Mouse (Mus musculus) splenic B cell, adult 2 months (primary cell): Measurements from ENCODE around the gene Socs2.
A peak's percentile ranks its signal among the peaks of the same experiment; 100 is the strongest.

Experiments used
- DNase-seq: peaks from one replicate; pipeline ENCODE4 v3.0.0-alpha.2; 2011; ENCODE audit warnings: low read depth, low spot score
- H3K27me3 ChIP-seq: 2 replicates; pipeline ENCODE4 v1.6.1; 2012; ENCODE audit warnings: mild to moderate bottlenecking, low read length, moderate library complexity, mixed read lengths; ENCODE audit not compliant: control insufficient read depth, poor library complexity, insufficient read depth, severe bottlenecking
- H3K36me3 ChIP-seq: 2 replicates; pipeline ENCODE4 v1.6.1; 2012; ENCODE audit warnings: mild to moderate bottlenecking, low read length, moderate library complexity, mixed read lengths; ENCODE audit not compliant: control insufficient read depth, poor library complexity, insufficient read depth, severe bottlenecking

Gene Socs2

DNA sequence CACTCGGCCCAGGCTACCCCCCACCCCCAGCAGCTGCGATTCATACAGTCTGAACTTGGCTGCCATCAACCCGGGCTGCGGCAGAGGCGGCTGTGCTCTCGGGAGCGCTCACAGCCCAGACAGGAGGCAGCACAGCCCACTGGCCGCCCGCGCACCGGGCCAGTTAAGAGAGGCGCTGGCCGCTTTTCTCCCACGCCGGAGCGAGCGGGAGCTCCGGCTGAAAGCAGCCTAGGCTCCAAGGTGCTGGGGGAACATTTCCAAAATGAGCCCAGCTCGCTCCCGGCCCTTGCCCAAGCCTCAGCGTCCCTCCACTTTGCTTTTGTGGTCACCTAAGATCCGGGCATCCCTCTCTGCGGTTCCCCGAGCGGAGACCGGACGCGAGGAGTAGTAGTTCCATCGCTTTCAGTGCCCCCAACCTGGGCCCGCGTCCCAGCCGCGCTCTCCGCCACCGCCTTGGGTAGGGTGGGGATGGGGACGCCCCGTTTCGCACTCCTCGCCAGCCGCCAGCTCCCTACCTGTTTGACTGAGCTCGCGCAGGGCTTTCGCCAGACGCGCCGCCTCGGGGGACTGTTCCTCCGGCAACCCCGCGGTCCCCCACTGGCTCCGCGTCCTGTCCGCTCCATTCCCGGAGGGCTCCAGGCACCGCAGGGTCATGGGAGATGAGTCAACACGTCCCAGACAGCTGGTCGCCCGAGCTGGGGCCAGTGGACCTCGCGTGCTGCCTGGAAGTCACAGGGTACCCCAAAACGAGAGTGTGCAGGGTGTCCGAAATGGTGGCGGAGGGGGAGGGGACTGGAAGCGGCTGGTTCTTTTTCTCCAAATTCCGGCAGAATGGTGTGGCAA is 2.4 kb downstream of the Socs2 start:
- Histone ChIP-seq H3K36me3 (no peaks in the 10 kb centered on the region), H3K27me3 (0 out of 2 replicates have a peak, but pooled peaks cover 4% of the 10 kb centered on the region)
- peak; percentile 43 for DNase-seq

DNA sequence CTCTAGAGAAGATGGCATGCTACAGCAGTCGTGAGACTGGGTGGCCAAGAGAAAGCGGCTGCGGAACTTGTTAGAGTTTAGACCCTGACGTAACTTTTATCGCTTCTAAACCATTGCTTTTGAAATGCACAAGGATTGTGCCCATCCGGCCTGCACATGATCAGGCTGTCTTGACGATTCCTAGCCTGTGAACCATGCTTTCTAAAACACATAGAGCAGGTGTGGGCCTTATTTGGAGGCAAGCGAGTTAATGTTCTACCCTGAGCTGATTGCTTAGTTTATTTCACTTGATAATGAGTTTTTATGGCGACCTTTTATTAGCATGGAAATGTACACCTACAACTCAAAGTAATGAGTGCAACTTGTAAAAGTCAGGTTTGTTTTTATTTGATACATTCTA is 5.8 kb downstream of the Socs2 start:
- Histone ChIP-seq H3K36me3 (no peaks in the 10 kb centered on the region), H3K27me3 (0 out of 2 replicates have a peak, but pooled peaks cover 4% of the 10 kb centered on the region)
- no peak for DNase-seq

DNA sequence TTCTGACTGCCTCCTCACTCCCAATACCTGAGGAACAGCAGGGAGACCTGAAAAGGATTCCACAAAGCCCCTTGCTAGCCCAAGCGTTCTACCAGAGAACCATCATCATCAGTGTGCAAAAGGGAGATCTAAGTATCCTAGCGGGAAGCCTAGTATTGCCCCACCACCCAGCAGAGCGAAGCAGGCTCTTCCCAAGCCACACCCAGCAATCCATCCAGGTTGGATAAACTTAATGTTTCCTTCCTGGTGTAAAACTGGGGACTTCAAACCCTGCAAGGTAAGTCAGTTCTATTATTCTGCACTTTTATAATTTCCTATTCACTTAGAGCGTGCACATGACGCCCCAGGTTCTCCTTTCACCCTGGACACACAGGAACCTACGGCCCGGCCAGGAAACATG is 6.3 kb downstream of the Socs2 start:
- no peak for DNase-seq
- H3K27me3 ChIP-seq = no peaks in the 10 kb centered on the region

DNA sequence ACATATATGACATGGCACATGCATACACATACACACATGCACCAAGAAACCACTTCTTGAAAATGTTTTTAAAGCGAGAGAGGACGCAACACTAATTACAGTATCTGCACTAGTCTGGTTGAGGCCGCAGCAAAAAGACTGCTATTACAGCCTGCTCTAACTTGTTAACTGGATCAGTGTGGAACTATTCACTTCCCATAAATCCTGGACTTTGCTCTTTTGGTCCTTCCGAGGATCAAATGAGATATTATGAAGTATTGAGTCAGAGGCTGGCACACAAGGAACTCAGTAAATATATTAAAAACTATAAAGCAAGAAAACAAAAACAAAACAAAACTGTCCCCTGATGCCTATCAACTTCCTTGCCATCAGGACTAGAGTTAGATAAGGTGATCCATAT is 6.8 kb downstream of the Socs2 start:
- Histone ChIP-seq H3K36me3 (no peaks in the 10 kb centered on the region), H3K27me3 (no peaks in the 10 kb centered on the region)
- no peak for DNase-seq

More for the DNA sequence above, 6.3 kb downstream of the Socs2 start:
- H3K36me3 ChIP-seq = no peaks in the 10 kb centered on the region

DNA sequence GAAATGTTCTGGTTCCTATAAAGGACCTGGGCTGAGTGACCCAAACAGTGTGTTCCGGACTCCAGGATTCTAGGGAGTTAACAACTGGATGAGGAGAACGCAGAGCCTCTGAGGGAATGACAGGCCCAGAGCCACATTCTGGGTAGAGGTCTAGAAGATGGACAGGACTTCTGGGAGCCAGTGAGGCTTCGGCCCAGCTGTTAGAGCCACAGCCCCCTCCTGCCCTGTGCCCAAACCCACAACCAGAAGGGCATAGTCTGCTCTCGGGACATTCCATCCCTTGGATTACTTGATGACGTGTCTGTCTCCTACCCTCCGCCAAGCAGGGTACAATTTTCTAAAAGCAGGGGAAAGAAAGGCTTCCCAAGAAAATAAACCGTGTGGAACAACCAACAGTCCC is 7.8 kb downstream of the Socs2 start:
- DNase-seq = no peak
- no peaks in the 10 kb centered on the region for H3K27me3 ChIP-seq
- H3K36me3 ChIP-seq = no peaks in the 10 kb centered on the region

DNA sequence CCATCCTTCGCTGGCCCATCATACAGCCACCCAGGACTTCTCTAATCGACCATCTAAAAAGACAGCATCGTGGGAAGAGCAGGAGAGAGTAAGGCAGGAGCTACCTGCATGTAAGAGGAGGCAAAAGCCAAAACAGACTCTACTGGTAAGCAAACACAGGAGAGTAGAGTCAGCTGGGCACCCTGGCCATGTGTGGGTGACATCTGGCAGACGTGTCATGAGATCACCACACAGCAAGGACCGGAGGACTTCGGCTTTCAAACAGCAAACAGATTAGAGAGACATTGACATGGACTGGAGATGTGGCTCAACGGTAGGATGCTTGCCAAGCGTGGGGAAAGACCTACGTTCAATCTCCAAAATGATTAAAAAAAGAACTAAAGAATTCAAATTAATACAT is 8.5 kb downstream of the Socs2 start:
- H3K36me3 ChIP-seq = no peaks in the 10 kb centered on the region
- no peak for DNase-seq
- no peaks in the 10 kb centered on the region for H3K27me3 ChIP-seq

DNA sequence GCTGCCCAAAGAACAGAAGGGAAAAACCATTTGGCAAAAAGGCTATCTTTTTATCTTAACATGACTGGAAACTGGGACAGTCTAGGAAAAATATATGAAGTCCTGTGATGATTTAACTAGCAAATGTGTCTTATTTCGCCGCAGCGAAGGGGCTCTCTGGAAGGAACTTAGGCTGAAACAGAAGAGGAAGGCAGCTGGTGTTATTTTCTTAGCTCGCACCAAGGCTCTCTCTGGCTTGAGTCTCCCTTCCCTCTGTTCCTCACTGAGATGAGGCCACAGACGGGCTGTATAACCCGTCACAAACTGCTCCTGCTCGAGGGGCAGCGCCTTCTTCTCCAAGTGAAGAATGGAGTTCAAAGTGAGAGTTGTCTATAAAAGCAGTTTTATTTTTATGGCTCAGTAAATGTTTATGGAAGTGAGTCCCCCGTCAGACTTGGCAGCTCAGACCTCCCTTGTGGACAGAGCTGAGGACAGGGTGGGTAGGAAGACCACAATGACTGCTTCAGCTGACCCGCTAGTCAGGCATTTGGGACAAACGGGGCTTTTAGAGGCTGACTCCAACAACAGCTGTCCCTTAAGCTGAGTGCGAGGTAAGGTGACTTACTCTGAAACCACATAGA is 9.3 kb downstream of the Socs2 start:
- Histone ChIP-seq H3K36me3 (no peaks in the 10 kb centered on the region), H3K27me3 (no peaks in the 10 kb centered on the region)
- DNase-seq = no peak

DNA sequence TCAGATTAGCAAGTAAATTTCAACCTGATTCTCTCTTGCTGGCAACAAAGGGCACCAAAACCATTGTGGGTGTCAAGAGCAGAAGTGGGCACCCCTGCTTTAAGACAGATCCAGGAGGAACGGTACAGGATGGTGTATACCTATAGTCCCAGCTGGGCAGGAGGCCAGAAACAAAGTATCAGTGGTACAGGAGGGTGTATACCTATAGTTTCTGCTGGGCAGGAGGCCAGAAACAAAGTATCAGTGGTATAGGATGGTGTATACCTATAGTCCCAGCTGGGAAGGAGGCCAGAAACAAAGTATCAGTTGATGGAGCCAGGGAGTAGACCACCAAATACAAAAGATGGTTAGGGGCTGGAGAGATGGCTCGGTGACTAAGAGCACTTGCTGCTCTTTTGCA is 12.2 kb downstream of the Socs2 start:
- Histone ChIP-seq H3K36me3 (no peaks in the 10 kb centered on the region), H3K27me3 (no peaks in the 10 kb centered on the region)
- DNase-seq = no peak

DNA sequence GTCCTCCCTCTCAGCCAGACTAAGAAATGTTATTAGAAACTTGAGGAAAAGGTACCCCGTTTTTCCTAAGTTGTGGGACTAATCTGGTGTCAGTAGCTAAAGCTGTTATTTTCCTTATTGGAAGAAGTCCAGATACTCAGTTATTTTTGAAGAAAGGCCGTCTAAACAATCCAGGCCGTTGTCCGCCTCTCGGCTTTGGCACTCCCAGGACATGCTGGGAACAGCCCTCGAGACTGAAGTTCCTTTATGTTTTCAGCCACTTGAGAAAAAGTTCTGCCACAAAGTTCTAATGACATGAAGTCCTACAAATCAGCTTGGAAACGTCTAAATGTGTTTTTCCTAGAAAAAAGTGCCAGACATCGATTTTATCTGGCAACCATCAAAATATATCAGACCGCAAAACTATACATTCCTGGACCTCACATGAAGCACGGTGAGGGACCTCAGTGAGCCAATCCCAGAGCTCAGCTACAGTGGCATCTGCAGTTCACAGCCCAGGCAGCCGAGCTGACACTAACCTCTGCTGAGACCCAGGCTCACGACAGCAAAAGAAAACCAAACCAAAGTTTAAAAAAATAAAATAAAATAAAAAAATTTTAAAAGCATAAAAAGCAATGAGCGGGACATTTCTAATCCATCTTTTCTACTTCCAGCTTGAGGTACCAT is 17.2 kb downstream of the Socs2 start:
- H3K27me3 ChIP-seq = no peaks in the 10 kb centered on the region
- no peaks in the 10 kb centered on the region for H3K36me3 ChIP-seq
- DNase-seq = no peak

DNA sequence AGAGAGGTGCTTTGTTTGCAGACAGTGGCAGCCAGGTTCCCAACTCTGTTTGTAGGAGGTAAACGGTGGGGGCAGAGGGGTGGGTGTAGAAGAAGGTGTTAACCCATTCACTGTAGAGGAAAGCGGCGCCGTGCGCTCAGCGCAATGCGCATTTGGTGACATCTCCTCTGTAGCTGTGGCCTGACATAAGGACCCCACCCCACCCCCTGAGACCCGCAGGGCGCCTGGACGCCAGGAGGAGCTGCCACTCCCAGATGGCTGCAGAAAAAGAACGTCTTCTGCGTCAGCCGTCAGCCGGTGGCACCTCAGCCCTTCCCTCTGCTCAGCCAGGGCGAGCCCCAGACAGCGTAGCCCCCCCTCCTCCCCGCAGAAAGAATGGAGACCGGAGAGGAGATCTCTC is 18.5 kb downstream of the Socs2 start:
- Histone ChIP-seq H3K36me3 (no peaks in the 10 kb centered on the region), H3K27me3 (no peaks in the 10 kb centered on the region)
- no peak for DNase-seq

DNA sequence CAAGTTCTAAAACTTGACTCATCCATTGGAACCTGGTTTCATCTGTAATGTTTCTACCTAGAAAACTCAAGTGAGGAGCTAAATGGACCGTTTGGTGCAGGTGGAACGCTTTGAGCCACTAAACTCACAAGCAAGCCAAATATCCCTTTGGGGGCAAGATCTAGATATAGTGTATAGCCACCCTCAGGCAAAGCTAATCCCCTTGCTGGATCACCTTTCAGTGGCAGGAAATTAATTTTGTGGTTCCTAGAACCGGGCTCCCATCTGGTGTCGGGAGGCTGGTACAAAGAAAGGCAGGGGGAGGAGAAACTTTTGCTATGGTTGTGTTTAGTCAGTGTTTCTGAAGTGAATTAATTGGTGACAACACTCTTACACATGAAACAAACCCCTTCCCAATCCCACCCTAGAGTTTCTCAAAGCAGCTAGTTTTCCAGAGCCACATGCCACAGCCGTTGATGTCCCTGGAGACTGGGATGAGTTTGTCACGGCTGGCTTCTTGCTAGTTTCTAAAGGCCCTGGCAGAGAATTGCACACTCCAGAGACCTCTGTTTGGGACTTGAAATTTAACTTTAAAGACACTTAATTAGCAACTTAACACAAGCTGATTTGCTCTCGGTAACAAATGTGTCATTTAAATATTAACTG is 19.7 kb downstream of the Socs2 start:
- H3K36me3 ChIP-seq = no peaks in the 10 kb centered on the region
- no peaks in the 10 kb centered on the region for H3K27me3 ChIP-seq
- DNase-seq = no peak

DNA sequence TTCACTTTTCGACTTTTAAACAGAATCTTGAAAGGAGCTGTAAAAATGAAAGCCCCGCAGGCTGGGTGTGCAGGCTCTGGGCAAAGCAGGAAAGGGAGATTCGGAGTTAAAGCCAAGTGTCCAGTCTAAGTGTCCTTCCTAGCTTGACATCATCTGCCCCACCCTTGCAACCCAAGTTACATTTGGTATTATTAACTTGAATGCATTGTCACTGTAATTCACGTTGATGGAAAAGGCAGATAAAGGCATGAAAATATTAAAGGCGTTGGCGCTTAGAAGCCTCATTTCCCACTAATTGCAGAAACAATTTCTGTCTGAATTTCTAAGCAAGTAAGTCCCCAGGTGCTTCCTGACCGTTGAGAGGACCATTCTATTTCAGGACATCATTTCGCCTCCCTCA is 20.6 kb downstream of the Socs2 start:
- H3K36me3 ChIP-seq = no peaks in the 10 kb centered on the region
- no peak for DNase-seq
- no peaks in the 10 kb centered on the region for H3K27me3 ChIP-seq

DNA sequence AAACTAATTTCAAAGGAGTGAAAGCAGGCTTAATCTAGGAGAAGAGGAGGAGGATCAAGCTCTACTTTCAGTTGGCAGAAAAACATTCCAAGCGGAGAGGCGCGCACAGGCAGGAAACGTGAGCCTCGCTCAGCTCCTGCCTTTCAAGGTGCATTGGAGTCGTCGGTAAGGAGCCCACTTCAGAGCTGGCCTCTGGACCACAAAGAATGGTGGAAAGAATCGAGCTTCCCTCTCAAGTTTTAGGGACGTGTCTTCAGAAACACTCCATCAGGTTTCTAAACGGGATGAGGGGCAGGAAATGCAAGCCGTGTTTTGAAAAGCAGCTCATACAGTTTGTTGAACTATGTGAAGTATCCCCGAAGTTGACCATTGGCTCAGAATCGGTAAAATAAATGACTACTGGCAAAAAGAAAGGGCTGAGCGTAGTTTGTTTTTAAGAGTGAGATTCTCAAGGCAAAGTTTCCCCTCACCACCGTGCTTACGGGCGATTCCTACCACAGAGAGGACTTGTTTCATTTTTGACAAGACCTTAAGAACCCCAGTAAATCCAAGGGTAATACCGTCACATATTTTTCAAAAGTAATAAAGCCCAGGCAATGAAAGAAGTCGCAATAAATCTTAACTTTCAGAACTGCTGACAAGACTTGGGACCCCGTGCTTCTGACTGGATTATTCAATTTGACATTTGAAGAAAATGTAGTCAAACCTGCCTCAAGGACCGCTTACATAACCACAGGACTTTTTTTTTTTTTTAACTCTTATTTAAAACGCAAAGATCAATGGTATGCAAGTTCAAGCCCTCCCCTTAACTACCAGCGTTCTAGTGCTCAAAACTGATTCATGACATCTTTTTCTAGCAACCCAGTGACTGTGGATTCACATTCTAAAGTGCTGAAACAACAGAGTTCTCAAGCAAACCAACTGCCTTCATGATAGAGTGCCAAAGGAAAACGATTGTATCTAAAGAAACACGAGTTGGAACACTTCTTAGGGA is 21.9 kb downstream of the Socs2 start:
- H3K27me3 ChIP-seq = no peaks in the 10 kb centered on the region
- DNase-seq = peak; percentile 36
- H3K36me3 ChIP-seq = no peaks in the 10 kb centered on the region

DNA sequence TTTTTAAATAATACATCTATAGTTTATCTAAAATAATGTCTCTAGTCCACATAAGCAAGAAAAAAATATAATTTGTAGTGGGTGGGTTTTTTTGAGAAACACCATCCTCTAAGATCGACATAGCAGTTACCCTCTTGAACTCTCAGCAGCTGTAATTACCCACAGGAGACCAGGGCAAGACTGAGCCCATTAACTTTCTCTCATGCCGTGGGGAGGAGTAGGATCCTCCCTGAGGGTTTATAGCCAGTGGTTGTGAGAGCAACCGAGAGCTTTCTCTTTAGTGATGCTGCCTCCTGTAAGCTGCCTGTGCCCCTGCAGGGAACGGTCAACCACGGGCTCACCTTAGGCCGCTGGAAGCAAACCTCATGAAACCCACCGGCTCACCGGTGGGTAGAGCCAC is 24.9 kb downstream of the Socs2 start:
- no peaks in the 10 kb centered on the region for H3K27me3 ChIP-seq
- no peak for DNase-seq
- no peaks in the 10 kb centered on the region for H3K36me3 ChIP-seq
